Mouse (Mus musculus): ENCODE data around the gene Mras. TPM values are rescaled to one million over a fixed set of nuclear protein-coding genes. Genes with fewer than 3 reads are reported as not detected.

Gene Mras
- polyA plus RNA-seq, 1 experiment from 2014 or later: 5.2 TPM

GRCm38 (mm10) chr9:99424574-99424863, 12.7 kb downstream of the Mras start:
- peaks cover 31% of the 10 kb centered on the region for H3K4me1 ChIP-seq
- no peak overlapping the region for H3K9ac ChIP-seq
- H3K36me3 ChIP-seq: no peaks in the 10 kb centered on the region
- 0 out of 2 replicates have a peak, but pooled peaks cover 10% of the 10 kb centered on the region for H3K27me3 ChIP-seq (replicated peaks)
- peak overlapping the region; percentile 68 for H3K27ac ChIP-seq
- no peak overlapping the region for H3K4me3 ChIP-seq
- 64% methylated on average over 4 of the region's 4 CpGs for WGBS (ENCODE audit: insufficient replicate concordance)
- H3K4me2 ChIP-seq: no peak overlapping the region
- ATAC-seq: no peak
- H3K9me3 ChIP-seq (replicated peaks): no peaks in the 10 kb centered on the region

GRCm38 (mm10) chr9:99423692-99424573, 13.2 kb downstream of the Mras start:
- peak overlapping the region; percentile 68 for H3K27ac ChIP-seq
- H3K9ac ChIP-seq: no peak overlapping the region
- no peaks in the 10 kb centered on the region for H3K9me3 ChIP-seq (replicated peaks)
- no peak overlapping the region for H3K4me3 ChIP-seq
- WGBS (ENCODE audit: insufficient replicate concordance): 45% methylated on average over 9 of the region's 9 CpGs
- peaks cover 31% of the 10 kb centered on the region for H3K4me1 ChIP-seq
- H3K27me3 ChIP-seq (replicated peaks): 0 out of 2 replicates have a peak, but pooled peaks cover 10% of the 10 kb centered on the region
- peak; percentile 46 for ATAC-seq
- H3K36me3 ChIP-seq: no peaks in the 10 kb centered on the region
- H3K4me2 ChIP-seq: no peak overlapping the region

- WGBS (ENCODE audit: insufficient replicate concordance): 57% methylated on average over 3 of the region's 3 CpGs
- no peaks in the 10 kb centered on the region for H3K9me3 ChIP-seq (replicated peaks)
- no peaks in the 10 kb centered on the region for H3K36me3 ChIP-seq
- no peak overlapping the region for H3K9ac ChIP-seq
- H3K4me1 ChIP-seq: peaks cover 35% of the 10 kb centered on the region
- 0 out of 2 replicates have a peak, but pooled peaks cover 10% of the 10 kb centered on the region for H3K27me3 ChIP-seq (replicated peaks)
- no peak overlapping the region for H3K4me2 ChIP-seq
- H3K4me3 ChIP-seq: no peak overlapping the region
- no peak for ATAC-seq
- no peak overlapping the region for H3K27ac ChIP-seq
Observed at GRCm38 (mm10) chr9:99421914-99422313, 15.3 kb downstream of the Mras start.

GRCm38 (mm10) chr9:99419951-99420701, 17.1 kb downstream of the Mras start:
- peaks cover 36% of the 10 kb centered on the region for H3K4me1 ChIP-seq
- WGBS (ENCODE audit: insufficient replicate concordance): 57% methylated on average over 8 of the region's 8 CpGs
- no peaks in the 10 kb centered on the region for H3K9me3 ChIP-seq (replicated peaks)
- no peak for ATAC-seq
- no peak overlapping the region for H3K4me3 ChIP-seq
- H3K36me3 ChIP-seq: no peaks in the 10 kb centered on the region
- H3K27me3 ChIP-seq (replicated peaks): 0 out of 2 replicates have a peak, but pooled peaks cover 10% of the 10 kb centered on the region
- no peak overlapping the region for H3K9ac ChIP-seq
- H3K4me2 ChIP-seq: no peak overlapping the region
- H3K27ac ChIP-seq: no peak overlapping the region

DNA sequence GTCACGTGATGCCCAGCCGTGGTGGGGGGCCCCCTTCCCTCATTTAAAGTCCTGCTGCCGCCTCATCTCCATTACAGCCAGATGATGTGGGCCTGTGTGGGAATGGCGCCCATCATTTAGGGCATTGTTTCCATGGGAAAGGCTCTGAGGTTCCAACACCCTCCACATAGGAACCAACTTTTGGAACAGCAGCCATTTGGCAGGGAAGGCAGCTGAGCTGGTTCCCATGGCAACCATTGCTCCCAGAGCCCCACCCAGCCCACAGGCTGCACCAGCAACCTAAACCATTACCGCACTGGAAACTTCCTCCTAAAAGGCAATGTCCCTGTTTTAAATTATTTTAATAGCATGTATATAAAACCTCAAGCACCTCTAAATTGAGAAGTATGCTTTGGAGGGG, 18.8 kb downstream of the Mras start:
- Histone ChIP-seq H3K27me3 (replicated peaks) (0 out of 2 replicates have a peak, but pooled peaks cover 10% of the 10 kb centered on the region), H3K4me2 (no peak overlapping the region), H3K4me3 (no peak overlapping the region), H3K9ac (no peak overlapping the region), H3K27ac (no peak overlapping the region), H3K9me3 (replicated peaks) (no peaks in the 10 kb centered on the region), H3K4me1 (peaks cover 20% of the 10 kb centered on the region), H3K36me3 (no peaks in the 10 kb centered on the region)
- ATAC-seq: no peak
- 65% methylated on average over 5 of the region's 5 CpGs for WGBS (ENCODE audit: insufficient replicate concordance)

GRCm38 (mm10) chr9:99417288-99417846, 19.8 kb downstream of the Mras start:
- no peaks in the 10 kb centered on the region for H3K36me3 ChIP-seq
- no peak overlapping the region for H3K27ac ChIP-seq
- WGBS (ENCODE audit: insufficient replicate concordance): 66% methylated on average over 4 of the region's 4 CpGs
- peaks cover 12% of the 10 kb centered on the region for H3K4me1 ChIP-seq
- H3K9ac ChIP-seq: no peak overlapping the region
- H3K9me3 ChIP-seq (replicated peaks): no peaks in the 10 kb centered on the region
- H3K4me2 ChIP-seq: no peak overlapping the region
- H3K4me3 ChIP-seq: no peak overlapping the region
- H3K27me3 ChIP-seq (replicated peaks): 0 out of 2 replicates have a peak, but pooled peaks cover 8% of the 10 kb centered on the region
- ATAC-seq: no peak

GRCm38 (mm10) chr9:99416809-99417208, 20.4 kb downstream of the Mras start:
- Histone ChIP-seq H3K27me3 (replicated peaks) (0 out of 2 replicates have a peak, but pooled peaks cover 3% of the 10 kb centered on the region), H3K9me3 (replicated peaks) (no peaks in the 10 kb centered on the region), H3K36me3 (no peaks in the 10 kb centered on the region), H3K4me2 (no peak overlapping the region), H3K4me1 (peaks cover 12% of the 10 kb centered on the region), H3K4me3 (no peak overlapping the region), H3K27ac (no peak overlapping the region), H3K9ac (no peak overlapping the region)
- no peak for ATAC-seq
- WGBS (ENCODE audit: insufficient replicate concordance): 78% methylated on average over 3 of the region's 3 CpGs

DNA sequence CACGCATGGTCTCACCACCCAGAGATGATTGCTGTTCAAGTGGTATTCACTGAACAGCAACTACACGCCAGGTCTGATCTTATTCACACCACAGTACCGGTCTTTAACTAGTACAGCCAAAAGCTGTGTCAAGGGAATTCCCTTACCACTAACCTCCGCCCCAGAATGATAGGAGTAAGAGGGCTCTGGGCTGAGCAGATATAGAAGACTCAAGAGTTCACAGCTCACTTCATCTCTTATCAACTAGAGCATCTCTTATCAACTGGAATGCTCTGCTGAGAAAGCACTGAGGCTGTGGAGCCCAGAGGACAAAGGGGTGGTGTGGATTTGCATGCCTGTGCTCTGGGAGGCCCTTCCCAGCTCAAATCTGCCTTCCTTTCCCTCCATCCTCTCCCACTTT, 25.4 kb downstream of the Mras start:
- no peak for ATAC-seq
- Histone ChIP-seq H3K9ac (no peak overlapping the region), H3K4me1 (peaks cover 6% of the 10 kb centered on the region; the same call in 1 of the 2 replicates), H3K36me3 (no peaks in the 10 kb centered on the region), H3K27ac (no peak overlapping the region), H3K9me3 (replicated peaks) (no peaks in the 10 kb centered on the region), H3K4me3 (no peak overlapping the region), H3K4me2 (no peak overlapping the region), H3K27me3 (replicated peaks) (no peaks in the 10 kb centered on the region)
- WGBS (ENCODE audit: insufficient replicate concordance): 55% methylated on average over 4 of the region's 4 CpGs

GRCm38 (mm10) chr9:99411093-99411492, 26.1 kb downstream of the Mras start:
- no peaks in the 10 kb centered on the region for H3K36me3 ChIP-seq
- H3K4me1 ChIP-seq: no peaks in the 10 kb centered on the region; the same call in 1 of the 2 replicates
- H3K4me2 ChIP-seq: no peak overlapping the region
- no peak for ATAC-seq
- H3K27me3 ChIP-seq (replicated peaks): no peaks in the 10 kb centered on the region
- no peak overlapping the region for H3K9ac ChIP-seq
- H3K27ac ChIP-seq: no peak overlapping the region
- H3K4me3 ChIP-seq: no peak overlapping the region
- H3K9me3 ChIP-seq (replicated peaks): no peaks in the 10 kb centered on the region
- WGBS (ENCODE audit: insufficient replicate concordance): 67% methylated on average over 5 of the region's 5 CpGs

- H3K4me3 ChIP-seq: no peak overlapping the region
- 49% methylated on average over 3 of the region's 3 CpGs for WGBS (ENCODE audit: insufficient replicate concordance)
- no peak overlapping the region for H3K4me2 ChIP-seq
- no peak overlapping the region for H3K9ac ChIP-seq
- ATAC-seq: no peak
- H3K27ac ChIP-seq: no peak overlapping the region
- H3K27me3 ChIP-seq (replicated peaks): no peaks in the 10 kb centered on the region
- no peaks in the 10 kb centered on the region for H3K36me3 ChIP-seq
- H3K9me3 ChIP-seq (replicated peaks): no peaks in the 10 kb centered on the region
- H3K4me1 ChIP-seq: no peaks in the 10 kb centered on the region
Observed at GRCm38 (mm10) chr9:99409280-99409679, 27.9 kb downstream of the Mras start.

- ATAC-seq: no peak
- WGBS (ENCODE audit: insufficient replicate concordance): 69% methylated on average over 9 of the region's 9 CpGs
- no peak overlapping the region for H3K4me2 ChIP-seq
- no peak overlapping the region for H3K4me3 ChIP-seq
- no peak overlapping the region for H3K27ac ChIP-seq
- no peaks in the 10 kb centered on the region for H3K27me3 ChIP-seq (replicated peaks)
- H3K36me3 ChIP-seq: no peaks in the 10 kb centered on the region
- no peaks in the 10 kb centered on the region for H3K4me1 ChIP-seq
- H3K9ac ChIP-seq: no peak overlapping the region
- no peaks in the 10 kb centered on the region for H3K9me3 ChIP-seq (replicated peaks)
Observed at GRCm38 (mm10) chr9:99401288-99401974, 35.8 kb downstream of the Mras start.

All from liver, embryonic 12.5 days (tissue).